Mouse (Mus musculus): ENCODE measurements around the gene Peli2.

Peli2 gene

DNA sequence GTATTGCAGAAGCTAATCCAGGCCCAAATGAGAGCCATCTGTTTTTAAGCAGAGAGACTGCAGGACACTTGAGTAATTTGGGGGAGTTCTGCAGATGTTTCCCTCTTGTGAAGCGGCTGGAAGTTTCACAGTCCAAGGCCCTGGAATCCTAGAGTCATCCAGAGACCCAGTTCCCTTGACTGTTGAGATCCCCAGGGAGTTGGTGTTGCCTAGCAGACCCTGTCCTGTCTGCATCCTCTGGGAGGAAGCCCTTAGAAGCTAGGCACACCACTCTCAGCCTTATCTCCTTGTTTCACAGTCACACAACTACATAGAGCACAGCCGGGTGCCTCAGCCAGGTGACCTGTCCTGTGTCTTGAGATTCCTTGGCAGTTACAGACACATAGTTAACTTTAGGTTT lies 30.9 kb downstream of the Peli2 start:
- DNase-seq (ENCODE audit: low spot score): no peak

DNA sequence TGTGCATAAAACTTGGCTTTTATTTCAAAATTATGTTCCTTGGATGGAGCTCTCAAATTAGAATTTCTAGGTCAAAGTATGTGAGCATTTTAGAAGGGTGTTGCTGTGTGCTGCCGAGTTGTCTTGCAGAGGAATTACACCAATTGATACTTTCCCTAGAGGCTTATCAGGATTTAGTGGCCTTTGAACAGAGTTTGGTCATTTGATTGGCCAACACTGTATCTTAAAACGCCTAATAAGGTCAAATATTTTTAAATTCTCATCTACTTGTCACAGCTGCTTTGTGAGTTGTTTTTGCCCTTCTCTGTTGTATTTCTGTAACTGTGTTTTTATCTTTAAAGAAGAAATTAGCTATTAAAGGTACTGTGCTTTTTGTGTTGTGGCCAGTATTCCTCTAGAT lies 32.4 kb downstream of the Peli2 start:
- no peak for DNase-seq (ENCODE audit: low spot score)

DNA sequence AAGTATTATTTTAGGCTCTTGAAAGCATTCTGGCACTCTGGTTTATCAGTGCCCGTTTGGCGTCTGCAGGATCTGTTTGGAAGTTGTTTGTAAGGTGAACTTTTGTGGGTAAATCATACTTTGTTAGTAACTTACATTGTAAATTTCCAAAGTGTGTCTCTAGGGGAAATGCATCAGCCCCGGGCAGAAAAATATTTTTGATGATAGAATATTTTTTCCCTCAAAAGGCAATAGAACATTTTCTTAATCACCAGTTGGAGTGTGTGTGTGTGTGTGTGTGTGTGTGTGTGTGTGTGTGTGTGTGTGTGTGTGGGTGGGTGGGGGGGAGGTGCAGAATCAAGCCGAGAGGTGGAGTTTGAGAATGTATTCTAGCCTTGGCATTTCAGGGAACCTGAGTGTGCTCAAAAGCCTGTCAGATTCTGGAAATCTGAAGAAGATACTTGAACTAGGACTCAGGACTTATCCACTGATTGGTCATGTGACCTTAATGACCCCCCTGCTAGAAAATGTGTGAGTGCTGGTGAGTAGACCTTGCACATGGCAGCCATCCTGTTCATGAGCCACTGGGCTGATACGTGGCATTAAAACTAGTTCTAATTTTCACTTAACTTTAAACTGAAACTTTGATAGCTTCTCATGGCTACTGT lies 33.4 kb downstream of the Peli2 start:
- no peak for DNase-seq (ENCODE audit: low spot score)

DNA sequence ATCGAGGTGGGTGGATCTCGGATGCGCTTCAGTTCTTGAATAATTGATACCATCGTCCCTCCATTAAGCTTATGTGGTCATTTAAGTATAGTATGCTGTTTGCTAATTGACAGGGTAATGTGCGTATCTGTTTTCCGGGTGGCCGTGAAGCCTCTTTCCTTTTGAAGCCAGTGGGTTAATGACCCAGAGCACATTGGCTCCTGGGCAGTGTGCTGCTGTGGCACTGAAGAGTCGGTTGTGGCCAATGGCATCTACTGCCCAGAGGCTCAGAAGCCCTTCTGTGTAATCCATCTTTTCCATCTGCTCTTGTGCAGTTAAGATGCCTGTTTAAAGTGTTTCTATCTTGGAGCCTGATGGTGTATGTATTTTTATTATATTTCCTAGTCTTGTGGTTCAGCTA lies 34.0 kb downstream of the Peli2 start:
- DNase-seq (ENCODE audit: low spot score): no peak

DNA sequence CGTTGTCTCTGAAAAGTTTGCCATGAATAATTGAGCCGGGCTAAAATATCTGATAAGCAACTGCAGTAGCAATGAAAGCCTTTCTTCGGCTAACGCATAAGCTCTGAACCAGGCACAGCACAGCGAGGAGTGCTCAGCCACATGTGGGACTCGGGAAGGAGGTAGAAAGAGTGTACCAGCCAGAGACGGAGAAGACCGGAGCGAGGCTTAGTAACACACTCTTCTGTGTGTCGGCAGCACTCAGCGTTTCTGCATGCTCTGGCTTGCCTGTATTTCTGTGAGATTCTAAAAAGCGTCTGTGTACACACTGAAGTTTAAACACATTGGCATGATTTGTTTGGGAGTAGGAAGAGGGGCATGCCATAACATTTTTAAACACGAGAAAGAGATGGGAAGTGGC lies 34.5 kb downstream of the Peli2 start:
- no peak for DNase-seq (ENCODE audit: low spot score)

DNA sequence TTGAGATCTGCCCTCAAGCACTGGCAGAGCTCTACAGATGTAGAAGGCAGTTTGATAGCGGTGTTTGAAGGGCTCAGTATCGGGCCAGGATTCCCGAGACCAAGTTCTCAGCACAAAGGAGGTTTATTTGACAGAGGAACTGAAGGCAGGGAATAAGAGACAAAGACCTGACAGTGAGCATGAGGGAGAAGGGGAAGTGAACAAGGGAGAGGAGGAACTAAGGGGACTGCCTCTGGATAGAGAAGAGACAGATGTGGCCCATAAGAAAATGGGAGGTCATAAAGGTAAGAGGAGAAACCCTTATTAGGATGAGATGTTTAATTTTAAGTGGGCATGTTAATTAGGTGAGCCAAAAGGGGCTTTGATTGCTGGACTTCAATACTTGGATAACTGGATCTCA lies 36.5 kb downstream of the Peli2 start:
- DNase-seq (ENCODE audit: low spot score): no peak

DNA sequence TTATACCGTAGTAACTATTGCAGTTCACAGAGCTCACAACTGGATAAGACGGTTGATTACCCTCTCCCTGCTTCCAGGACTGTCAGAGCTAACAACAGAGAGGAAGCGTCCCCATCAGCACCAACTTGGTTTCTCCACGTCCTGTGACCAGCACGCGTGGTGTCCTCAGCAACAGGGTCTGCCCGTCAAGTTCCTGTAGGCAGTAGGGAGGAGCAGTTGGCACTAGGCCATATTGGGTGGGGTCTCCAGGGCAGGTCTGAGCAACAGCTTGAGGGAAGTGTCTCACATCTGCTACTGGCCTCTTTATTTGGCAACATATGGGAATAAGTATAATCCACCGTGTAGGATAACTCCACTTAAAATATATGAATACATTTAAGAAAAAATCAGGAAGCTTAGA lies 37.2 kb downstream of the Peli2 start:
- no peak for DNase-seq (ENCODE audit: low spot score)

DNA sequence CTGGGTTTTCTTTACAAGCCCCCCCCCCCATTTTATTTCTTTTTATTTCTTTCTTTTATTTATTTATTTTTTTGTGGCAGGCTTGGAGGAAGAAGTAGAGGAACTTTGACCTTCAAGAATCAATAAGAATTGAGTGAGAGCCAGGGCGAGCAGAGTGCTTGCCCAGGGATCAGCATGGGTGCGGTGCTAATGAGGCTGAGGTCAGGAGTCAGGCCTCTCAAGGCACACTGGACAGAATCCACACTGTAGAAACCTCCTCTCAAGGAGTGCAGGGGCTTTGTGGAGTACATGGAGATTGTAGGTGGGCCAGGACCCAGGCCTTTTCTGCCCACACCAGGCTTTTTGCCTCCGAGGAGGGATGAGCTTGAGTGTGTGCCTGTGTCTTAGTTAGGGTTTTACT lies 38.8 kb downstream of the Peli2 start:
- DNase-seq (ENCODE audit: low spot score): no peak

DNA sequence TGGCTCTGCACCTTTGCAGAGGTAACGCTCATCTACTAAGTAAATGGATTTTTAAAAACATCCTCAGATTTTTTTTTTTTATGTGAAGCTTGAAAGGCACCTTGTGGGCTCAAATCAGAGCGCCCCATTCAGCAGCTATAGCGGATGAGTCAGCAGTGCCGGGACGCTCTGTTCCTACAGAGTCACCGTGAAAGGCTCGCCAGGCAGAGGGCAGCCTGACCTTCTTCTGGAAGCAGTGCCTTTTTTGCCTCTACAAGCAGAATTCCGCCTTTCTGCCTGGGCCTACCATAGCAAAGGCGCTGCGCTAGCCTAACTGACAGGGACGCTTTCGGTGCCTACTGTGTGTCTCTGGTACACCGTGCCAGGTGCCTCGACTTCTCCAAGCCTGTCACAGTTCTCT lies 41.8 kb downstream of the Peli2 start:
- no peak for DNase-seq (ENCODE audit: low spot score)

DNA sequence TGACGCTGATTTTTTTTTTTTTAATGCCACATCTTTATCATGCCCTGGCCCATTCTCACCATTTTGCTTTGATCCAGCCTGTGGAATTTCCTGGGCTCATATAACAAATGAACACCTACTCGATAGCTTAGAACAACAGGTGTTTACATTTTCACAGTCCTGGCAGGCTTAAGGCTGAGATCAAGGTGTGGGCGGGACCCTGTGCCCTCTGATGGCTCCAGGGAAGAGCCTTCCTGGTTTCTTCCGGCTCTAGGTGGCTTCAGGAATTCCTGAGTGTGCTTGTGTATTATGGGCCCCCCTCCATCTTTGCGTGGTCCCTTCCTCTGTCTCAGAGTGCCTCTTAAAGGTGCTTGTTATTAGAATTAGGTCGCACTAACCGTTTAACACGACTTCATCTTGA lies 44.3 kb downstream of the Peli2 start:
- no peak for DNase-seq (ENCODE audit: low spot score)

DNA sequence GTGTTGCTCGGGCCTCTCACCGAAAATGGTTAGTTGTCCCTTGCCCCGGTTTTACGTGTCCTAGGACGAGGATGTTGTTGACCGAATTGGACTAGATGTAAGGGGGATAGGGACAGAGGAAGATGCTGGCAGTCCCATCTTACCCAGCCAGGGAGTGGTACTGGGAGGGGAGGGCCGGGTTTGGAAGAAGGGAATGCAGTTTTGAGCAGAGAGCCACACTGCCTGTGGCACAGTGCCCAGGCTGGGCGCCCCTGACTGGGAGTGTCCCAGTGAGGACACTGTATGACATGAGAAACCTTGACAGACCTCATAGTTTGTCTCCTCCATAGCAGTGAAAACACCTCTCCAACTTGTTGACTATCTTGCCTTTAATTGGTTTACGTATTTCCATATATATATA lies 45.8 kb downstream of the Peli2 start:
- no peak for DNase-seq (ENCODE audit: low spot score)

DNA sequence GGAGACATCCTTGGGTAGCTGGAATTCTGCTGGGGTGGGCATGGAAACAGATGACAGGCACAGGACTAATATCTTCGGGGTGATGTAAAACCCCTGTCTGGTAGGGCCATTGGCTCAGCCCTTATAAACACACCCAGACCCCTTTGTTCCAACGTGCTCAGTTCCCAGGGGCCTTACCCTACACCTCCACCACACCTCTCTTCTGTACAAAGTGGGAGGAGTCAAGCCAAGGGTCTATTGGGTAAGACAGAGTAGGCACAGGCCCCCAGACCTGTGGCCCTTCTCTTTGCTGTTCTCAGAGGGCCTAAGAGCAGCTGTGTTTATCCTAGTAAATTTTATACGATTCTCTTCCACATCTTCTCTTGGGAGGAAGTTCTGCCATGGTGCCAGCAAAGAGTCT lies 46.4 kb downstream of the Peli2 start:
- no peak for DNase-seq (ENCODE audit: low spot score)

DNA sequence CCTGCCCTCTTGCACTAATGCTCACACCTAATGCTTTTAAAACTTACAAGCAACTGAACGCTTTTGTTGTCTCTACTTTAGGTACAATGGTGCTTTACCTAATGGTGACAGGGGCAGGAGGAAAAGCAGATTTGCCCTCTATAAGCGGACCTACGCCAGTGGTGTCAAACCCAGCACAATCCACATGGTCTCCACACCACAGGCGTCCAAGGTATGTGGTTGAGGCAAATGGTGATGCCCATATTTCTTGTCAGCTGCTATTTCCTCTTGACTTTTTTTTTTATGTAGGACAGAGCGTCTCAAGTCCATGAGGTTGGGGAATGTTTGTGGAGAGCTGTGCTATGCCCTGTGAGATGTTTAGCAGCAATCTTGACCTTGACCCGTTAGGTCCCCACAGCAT lies 47.5 kb downstream of the Peli2 start:
- DNase-seq (ENCODE audit: low spot score): no peak

DNA sequence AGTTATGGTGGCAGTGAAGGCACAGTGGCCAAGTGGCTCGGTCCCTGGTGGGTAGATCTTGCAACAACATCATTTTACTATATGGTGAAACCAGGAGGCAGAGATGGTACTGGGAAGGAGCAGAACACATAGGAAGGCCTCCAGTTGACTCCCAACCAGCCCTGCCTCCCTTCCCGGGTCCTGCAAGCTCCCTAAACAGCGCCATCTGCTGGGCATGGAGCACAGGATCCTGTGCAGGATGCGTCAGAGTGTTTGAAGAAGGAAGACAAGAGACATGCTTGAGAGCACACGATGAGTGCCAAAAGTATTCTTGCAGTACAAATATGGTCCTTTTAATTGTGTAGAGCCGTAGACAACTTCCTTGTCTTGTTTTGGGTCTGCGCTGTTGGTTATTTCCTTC lies 49.3 kb downstream of the Peli2 start:
- peak; percentile 50 for DNase-seq (ENCODE audit: low spot score)

DNA sequence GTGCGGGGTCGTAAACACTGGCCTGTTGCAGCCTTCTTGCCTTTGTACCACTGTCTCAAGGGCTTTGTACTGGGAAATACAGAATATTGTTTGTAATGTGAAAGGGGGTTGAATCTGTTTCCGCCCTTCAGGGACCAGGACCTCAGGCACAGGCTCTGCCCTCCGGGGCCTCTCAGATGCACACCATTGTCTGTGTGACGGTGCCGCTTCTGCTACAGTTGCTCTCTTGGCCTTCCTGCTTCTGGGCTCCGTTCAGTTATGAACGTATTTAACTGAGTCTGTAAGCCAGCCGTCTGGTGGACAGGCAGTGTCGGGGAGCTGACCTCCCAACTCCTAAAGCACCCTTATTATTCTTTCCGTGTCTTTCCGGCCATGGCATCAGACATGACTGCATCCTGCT lies 50.6 kb downstream of the Peli2 start:
- no peak for DNase-seq (ENCODE audit: low spot score)

DNA sequence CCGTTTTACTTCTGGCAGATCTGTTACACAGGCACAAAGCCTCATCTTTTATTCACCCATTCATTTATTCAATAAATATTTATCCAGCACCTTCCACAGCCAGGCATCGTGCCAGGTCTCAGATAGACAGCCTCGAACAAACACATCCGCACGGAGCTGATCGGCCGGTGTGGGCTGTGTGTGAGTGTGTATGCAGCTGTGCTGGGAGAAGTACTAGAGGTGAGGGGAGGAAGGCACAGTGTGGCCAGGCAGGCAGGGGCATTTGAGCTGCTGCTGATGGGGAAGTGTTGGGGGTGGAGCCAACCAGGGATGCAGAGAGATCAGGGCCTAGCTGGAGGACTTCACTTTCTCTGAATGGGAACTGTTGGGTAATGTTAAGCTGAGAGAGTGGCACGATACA lies 51.4 kb downstream of the Peli2 start:
- DNase-seq (ENCODE audit: low spot score): peak; percentile 23

DNA sequence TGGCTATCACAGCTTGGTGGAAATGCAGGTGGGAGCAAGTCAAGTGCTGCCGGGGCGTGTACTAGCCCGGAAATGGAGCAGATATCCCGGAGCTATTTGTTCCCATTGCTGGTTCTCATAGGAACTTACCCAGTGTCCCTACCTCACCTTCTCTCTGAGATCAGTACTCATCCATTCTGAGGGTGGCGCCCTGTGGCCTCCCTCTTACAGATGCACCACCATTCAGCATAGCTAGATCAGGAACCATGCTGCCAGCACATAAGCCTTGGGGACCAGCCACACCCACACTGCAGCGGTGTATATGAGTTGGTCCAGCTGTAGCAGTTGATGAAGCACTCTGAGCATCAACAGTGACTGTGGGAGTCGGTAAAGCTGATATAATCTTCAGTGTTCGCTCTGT lies 52.3 kb downstream of the Peli2 start:
- DNase-seq (ENCODE audit: low spot score): no peak

DNA sequence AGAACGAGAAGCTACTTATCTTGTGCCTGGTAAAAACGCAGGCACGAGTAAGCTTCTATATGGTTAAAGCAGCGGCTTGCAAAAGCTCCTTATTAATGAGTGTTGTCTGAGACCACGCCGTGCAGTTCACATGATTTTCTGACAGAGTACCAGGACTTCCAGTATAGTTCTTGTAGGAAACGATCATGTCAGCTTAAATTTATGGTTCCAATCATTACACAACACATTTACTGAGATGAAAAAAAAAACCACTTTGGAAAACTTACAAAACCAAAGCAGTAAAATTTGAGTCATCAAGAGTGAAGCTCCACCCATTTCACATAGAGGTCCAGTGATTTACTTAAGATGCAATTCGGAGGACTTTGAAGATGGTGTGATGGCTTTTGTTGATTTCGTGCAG lies 53.2 kb downstream of the Peli2 start:
- DNase-seq (ENCODE audit: low spot score): no peak

DNA sequence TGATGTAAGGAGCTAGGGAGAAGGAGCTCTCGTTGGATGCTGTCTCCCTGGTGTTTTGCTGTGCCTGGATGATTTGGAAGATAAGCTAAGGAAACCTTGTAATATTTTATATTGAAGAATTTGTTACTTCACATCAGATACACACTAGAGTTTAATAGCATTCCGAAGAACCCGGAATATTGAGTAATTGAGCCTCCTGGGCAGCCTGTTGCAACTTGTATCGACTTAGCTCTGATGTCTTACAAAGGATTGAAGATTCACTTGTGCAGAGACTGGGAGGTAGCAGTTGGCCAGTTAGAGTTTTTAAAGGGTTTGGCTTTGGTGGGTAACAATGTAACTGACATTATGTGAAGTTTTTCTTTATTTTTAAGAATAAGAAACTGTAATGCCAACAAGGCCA lies 53.7 kb downstream of the Peli2 start:
- no peak for DNase-seq (ENCODE audit: low spot score)

DNA sequence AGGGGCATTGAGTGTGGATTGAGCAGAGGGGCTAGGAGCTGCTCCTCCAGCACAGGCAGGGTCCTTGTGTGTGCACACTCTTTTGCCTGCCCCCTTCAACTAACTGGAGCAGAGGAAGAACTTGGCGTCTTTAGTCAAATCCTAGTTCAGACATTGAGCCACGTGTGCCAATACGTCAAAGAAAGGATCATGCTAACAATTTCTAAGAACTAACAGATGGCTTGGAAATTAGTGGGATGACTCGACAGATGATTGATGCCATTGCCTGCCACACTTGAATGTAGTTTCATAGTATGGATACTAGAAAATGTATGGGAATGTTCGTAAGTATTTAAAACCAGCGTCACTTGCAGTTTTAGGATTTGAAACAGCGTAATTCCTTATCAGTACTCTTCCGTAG lies 54.5 kb downstream of the Peli2 start:
- no peak for DNase-seq (ENCODE audit: low spot score)

DNA sequence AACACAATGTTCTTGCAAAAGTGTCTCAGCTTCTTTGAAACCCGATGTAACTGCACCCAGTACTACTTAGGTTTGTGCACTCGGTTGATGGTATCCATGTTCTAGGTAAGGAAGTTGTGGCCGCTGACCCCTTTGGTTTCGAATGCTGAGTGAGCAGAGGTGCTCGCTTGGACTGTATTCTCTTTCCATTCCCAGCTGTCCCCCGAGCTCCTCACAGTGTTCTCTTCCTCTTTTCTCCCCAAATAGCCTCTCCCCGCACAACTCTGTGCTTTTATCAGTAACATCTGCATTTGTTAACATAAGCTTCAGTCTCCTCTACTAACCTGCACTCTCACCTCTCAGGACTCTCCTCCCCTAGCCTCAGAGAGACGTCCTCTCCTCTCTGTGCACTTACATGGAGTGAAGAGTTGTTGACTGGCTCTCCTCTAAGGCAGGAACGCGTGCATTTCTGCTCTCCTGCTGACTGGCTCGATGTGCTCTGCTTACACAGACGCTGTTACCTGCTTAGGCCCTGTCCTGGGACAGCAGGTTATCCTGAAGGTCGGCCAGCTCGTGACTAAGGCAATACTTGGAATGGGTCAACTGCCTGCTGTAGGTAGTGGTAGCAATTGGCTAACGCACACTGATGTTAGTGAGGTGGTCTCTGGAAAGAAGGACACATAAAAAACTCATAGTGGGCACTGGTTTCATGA lies 57.8 kb downstream of the Peli2 start:
- no peak for DNase-seq (ENCODE audit: low spot score)

DNA sequence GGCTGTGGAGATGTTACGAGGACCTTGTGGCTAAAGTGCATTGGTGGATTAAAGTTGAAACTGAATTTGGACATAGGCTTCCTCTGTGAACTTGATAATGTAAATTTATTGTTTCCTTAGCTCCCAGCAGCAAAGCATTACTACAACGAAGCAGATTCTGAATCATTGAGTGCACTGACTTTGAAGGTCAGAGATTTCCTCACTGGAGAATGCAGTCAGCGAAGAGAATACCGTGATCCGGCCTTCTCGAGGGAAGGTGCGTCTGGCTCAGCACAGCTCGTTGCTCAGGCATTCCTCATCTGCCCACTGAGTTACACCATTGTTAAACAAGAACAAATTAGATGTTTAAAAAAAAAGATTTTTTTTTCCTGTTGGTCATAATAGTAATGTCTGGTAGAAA lies 58.4 kb downstream of the Peli2 start:
- DNase-seq (ENCODE audit: low spot score): no peak

DNA sequence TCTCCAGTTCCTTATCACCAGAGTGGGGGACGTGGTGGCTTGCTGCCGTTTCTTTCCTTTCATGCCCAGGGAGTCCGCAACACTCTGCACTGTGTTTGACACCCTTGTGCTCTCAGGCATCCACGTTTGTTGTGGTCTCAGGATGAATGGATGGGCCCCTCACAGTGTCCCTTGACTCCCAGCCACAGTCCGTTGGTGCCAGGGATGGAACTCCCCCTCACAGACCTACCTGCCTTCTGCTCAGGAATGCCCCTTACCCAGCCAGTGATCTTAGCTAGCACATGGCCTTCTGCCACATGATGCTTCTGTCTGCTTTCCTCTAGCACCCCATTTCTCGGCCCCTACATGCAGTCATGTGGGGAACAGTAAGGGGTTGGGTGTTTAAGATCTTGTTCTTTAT lies 65.7 kb downstream of the Peli2 start:
- DNase-seq (ENCODE audit: low spot score): no peak

DNA sequence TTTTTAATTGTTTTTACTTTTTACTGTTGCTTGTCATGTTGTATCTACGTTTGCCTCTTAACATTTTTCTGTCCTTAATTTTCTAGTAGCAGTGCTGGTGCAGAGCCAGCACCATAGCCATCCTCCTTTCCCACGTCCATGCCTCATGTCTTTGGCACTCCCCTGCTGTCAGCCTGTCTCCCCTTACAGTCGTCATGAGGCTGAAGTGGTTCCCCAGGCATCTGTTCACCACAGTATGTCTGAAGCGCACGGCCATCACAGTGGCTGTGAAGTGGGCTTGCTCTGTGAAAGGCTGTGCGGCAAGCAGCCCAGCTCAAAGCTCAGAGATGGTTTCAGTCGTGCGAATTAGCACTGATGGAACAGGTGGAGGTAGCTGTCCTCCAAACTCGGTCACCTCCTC lies 66.5 kb downstream of the Peli2 start:
- no peak for DNase-seq (ENCODE audit: low spot score)

All from urinary bladder, postnatal 25 days (tissue).